Mouse (Mus musculus): ENCODE measurements around the gene Uxs1. TPM values are rescaled to one million over a fixed set of nuclear protein-coding genes. Genes with fewer than 3 reads are reported as not detected.

Uxs1 gene
- polyA plus RNA-seq, 1 experiment from 2014 or later, result 21.6 TPM

GRCm38 (mm10) chr1:43826628-43827001 is 985 bp downstream of the Uxs1 start:
- peak overlapping the region; percentile 69 for H3K9ac ChIP-seq (ENCODE audit: low read depth, low read length)
- no peak for TF ChIP-seq CTCF (IDR thresholded peaks at IDR 0.05; ENCODE audit: low read depth)
- H3K4me2 ChIP-seq (replicated peaks; ENCODE audit: low read depth), result peak overlapping the region; percentile 91
- H3K27ac ChIP-seq (ENCODE audit: low read depth, low read length), result peak overlapping the region; percentile 85; the same call in 1 of the 2 replicates
- H3K27me3 ChIP-seq (replicated peaks; ENCODE audit: control insufficient read depth, insufficient read depth, low read length), result no peaks in the 10 kb centered on the region
- peak overlapping the region; percentile 86 for H3K4me3 ChIP-seq (ENCODE audit: low read depth, low read length)
- H3K36me3 ChIP-seq (ENCODE audit: control insufficient read depth, insufficient read depth), result no peaks in the 10 kb centered on the region
- WGBS, result 0% methylated on average over 3 of the region's 3 CpGs
- no peak for ATAC-seq
- no peaks in the 10 kb centered on the region for H3K4me1 ChIP-seq (replicated peaks; ENCODE audit: control insufficient read depth, insufficient read depth, low read length)
- no peaks in the 10 kb centered on the region for H3K9me3 ChIP-seq (ENCODE audit: control insufficient read depth)

- H3K9me3 ChIP-seq (ENCODE audit: control insufficient read depth), result no peaks in the 10 kb centered on the region
- 90% methylated on average over 1 of the region's 1 CpGs for WGBS
- H3K36me3 ChIP-seq (ENCODE audit: control insufficient read depth, insufficient read depth), result no peaks in the 10 kb centered on the region
- H3K4me3 ChIP-seq (ENCODE audit: low read depth, low read length), result no peak overlapping the region
- H3K27me3 ChIP-seq (replicated peaks; ENCODE audit: control insufficient read depth, insufficient read depth, low read length), result no peaks in the 10 kb centered on the region
- H3K4me2 ChIP-seq (replicated peaks; ENCODE audit: low read depth), result no peak overlapping the region
- ATAC-seq, result no peak
- no peaks in the 10 kb centered on the region for H3K4me1 ChIP-seq (replicated peaks; ENCODE audit: control insufficient read depth, insufficient read depth, low read length)
- no peak for TF ChIP-seq CTCF (IDR thresholded peaks at IDR 0.05; ENCODE audit: low read depth)
- H3K9ac ChIP-seq (ENCODE audit: low read depth, low read length), result no peak overlapping the region
- no peak overlapping the region for H3K27ac ChIP-seq (ENCODE audit: low read depth, low read length)
These were observed 4.2 kb downstream of the Uxs1 start for GRCm38 (mm10) chr1:43823406-43823805.

GRCm38 (mm10) chr1:43822586-43822985 is 5.0 kb downstream of the Uxs1 start:
- WGBS, result 52% methylated on average over 5 of the region's 5 CpGs
- TF ChIP-seq CTCF (IDR thresholded peaks at IDR 0.05; ENCODE audit: low read depth), result no peak
- no peak overlapping the region for H3K27ac ChIP-seq (ENCODE audit: low read depth, low read length)
- no peak for ATAC-seq
- no peaks in the 10 kb centered on the region for H3K36me3 ChIP-seq (ENCODE audit: control insufficient read depth, insufficient read depth)
- no peaks in the 10 kb centered on the region for H3K9me3 ChIP-seq (ENCODE audit: control insufficient read depth)
- H3K4me1 ChIP-seq (replicated peaks; ENCODE audit: control insufficient read depth, insufficient read depth, low read length), result no peaks in the 10 kb centered on the region
- no peak overlapping the region for H3K9ac ChIP-seq (ENCODE audit: low read depth, low read length)
- no peak overlapping the region for H3K4me3 ChIP-seq (ENCODE audit: low read depth, low read length)
- H3K27me3 ChIP-seq (replicated peaks; ENCODE audit: control insufficient read depth, insufficient read depth, low read length), result no peaks in the 10 kb centered on the region
- no peak overlapping the region for H3K4me2 ChIP-seq (replicated peaks; ENCODE audit: low read depth)

GRCm38 (mm10) chr1:43821804-43822203 is 5.8 kb downstream of the Uxs1 start:
- H3K27ac ChIP-seq (ENCODE audit: low read depth, low read length), result no peak overlapping the region
- 55% methylated on average over 1 of the region's 1 CpGs for WGBS
- no peaks in the 10 kb centered on the region for H3K36me3 ChIP-seq (ENCODE audit: control insufficient read depth, insufficient read depth)
- TF ChIP-seq CTCF (IDR thresholded peaks at IDR 0.05; ENCODE audit: low read depth), result no peak
- H3K4me1 ChIP-seq (replicated peaks; ENCODE audit: control insufficient read depth, insufficient read depth, low read length), result no peaks in the 10 kb centered on the region
- no peaks in the 10 kb centered on the region for H3K27me3 ChIP-seq (replicated peaks; ENCODE audit: control insufficient read depth, insufficient read depth, low read length)
- no peaks in the 10 kb centered on the region for H3K9me3 ChIP-seq (ENCODE audit: control insufficient read depth)
- H3K4me3 ChIP-seq (ENCODE audit: low read depth, low read length), result no peak overlapping the region
- ATAC-seq, result no peak
- H3K9ac ChIP-seq (ENCODE audit: low read depth, low read length), result no peak overlapping the region
- no peak overlapping the region for H3K4me2 ChIP-seq (replicated peaks; ENCODE audit: low read depth)

GRCm38 (mm10) chr1:43820571-43820970 is 7.0 kb downstream of the Uxs1 start:
- TF ChIP-seq CTCF (IDR thresholded peaks at IDR 0.05; ENCODE audit: low read depth), result no peak
- no peak overlapping the region for H3K9ac ChIP-seq (ENCODE audit: low read depth, low read length)
- H3K9me3 ChIP-seq (ENCODE audit: control insufficient read depth), result no peaks in the 10 kb centered on the region
- H3K4me2 ChIP-seq (replicated peaks; ENCODE audit: low read depth), result no peak overlapping the region
- no peak overlapping the region for H3K4me3 ChIP-seq (ENCODE audit: low read depth, low read length)
- H3K27me3 ChIP-seq (replicated peaks; ENCODE audit: control insufficient read depth, insufficient read depth, low read length), result no peaks in the 10 kb centered on the region
- no peaks in the 10 kb centered on the region for H3K4me1 ChIP-seq (replicated peaks; ENCODE audit: control insufficient read depth, insufficient read depth, low read length)
- H3K36me3 ChIP-seq (ENCODE audit: control insufficient read depth, insufficient read depth), result no peaks in the 10 kb centered on the region
- no peak for ATAC-seq
- 30% methylated on average over 1 of the region's 1 CpGs for WGBS
- no peak overlapping the region for H3K27ac ChIP-seq (ENCODE audit: low read depth, low read length)

- 43% methylated on average over 2 of the region's 2 CpGs for WGBS
- no peak overlapping the region for H3K4me3 ChIP-seq (ENCODE audit: low read depth, low read length)
- no peaks in the 10 kb centered on the region for H3K27me3 ChIP-seq (replicated peaks; ENCODE audit: control insufficient read depth, insufficient read depth, low read length)
- peak; percentile 94 for ATAC-seq
- no peaks in the 10 kb centered on the region for H3K36me3 ChIP-seq (ENCODE audit: control insufficient read depth, insufficient read depth)
- no peaks in the 10 kb centered on the region for H3K9me3 ChIP-seq (ENCODE audit: control insufficient read depth)
- no peak for TF ChIP-seq CTCF (IDR thresholded peaks at IDR 0.05; ENCODE audit: low read depth)
- no peaks in the 10 kb centered on the region for H3K4me1 ChIP-seq (replicated peaks; ENCODE audit: control insufficient read depth, insufficient read depth, low read length)
- H3K9ac ChIP-seq (ENCODE audit: low read depth, low read length), result no peak overlapping the region
- H3K27ac ChIP-seq (ENCODE audit: low read depth, low read length), result 0 out of 2 replicates have a peak overlapping the region, but pooled peaks have one; percentile 52
- no peak overlapping the region for H3K4me2 ChIP-seq (replicated peaks; ENCODE audit: low read depth)
These were observed 8.5 kb downstream of the Uxs1 start for GRCm38 (mm10) chr1:43819091-43819490.

GRCm38 (mm10) chr1:43818356-43818755 is 9.2 kb downstream of the Uxs1 start:
- ATAC-seq, result no peak
- 82% methylated on average over 4 of the region's 4 CpGs for WGBS
- Histone ChIP-seq H3K9ac (ENCODE audit: low read depth, low read length) (no peak overlapping the region), H3K36me3 (ENCODE audit: control insufficient read depth, insufficient read depth) (no peaks in the 10 kb centered on the region), H3K27ac (ENCODE audit: low read depth, low read length) (no peak overlapping the region), H3K4me2 (replicated peaks; ENCODE audit: low read depth) (no peak overlapping the region), H3K9me3 (ENCODE audit: control insufficient read depth) (no peaks in the 10 kb centered on the region), H3K27me3 (replicated peaks; ENCODE audit: control insufficient read depth, insufficient read depth, low read length) (no peaks in the 10 kb centered on the region), H3K4me1 (replicated peaks; ENCODE audit: control insufficient read depth, insufficient read depth, low read length) (no peaks in the 10 kb centered on the region), H3K4me3 (ENCODE audit: low read depth, low read length) (no peak overlapping the region)
- TF ChIP-seq CTCF (IDR thresholded peaks at IDR 0.05; ENCODE audit: low read depth), result no peak
